Mouse (Mus musculus): ENCODE measurements around the gene Chdh. TPM values are rescaled to one million over a fixed set of nuclear protein-coding genes. Genes with fewer than 3 reads are reported as not detected.
A peak's percentile ranks its signal among the peaks of the same experiment; 100 is the strongest.

Gene Chdh
- 0.26 and 0.51 TPM in 2 replicates for polyA plus RNA-seq (2012; rRNA removed)

DNA sequence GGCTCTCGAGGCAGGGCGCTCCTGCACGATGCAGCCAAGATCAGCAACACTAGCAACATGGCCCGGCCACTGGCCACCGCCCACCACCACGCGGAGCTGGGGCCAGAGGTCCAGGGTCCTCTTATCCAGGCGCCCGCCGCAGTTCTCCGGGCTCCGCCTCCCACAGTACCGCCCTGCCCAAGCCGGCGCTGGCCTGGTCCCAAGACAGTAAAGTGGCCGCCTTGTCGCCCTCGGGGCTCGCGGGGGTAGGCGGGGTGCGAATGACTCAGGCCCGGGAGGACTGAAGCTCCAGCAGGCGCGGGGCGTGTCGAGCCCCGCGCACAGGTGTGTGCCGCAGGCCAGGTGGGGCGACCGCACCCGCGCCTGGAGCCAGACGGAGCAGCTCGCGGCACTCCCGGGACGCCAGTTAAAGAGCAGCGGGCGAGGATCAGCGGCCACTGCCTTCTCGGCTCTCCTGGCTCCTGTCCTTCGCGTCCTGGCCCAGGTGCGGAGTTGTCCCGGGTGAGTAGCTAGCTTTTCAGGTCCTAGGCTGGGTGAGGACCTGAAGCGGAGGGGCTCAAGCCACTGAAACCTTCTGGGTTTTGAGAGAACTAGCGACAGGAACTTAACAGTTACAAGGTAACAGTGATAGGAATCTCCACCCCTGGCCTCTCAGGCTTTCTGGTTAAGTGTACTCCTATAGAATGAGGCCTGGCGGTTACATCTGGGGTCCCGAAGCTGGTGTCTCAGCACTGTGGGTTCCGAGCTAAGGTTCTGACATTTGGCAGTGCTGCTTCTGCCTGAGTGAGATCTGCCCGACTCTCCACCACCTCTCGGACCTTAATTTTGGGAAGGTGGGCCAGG is at the start of gene Chdh, which contains the start of gene Il17rb:
Gene Chdh, plus strand, starts transcription at position 291 of the 843 bp plus-strand sequence.
Gene Il17rb, minus strand, starts transcription at position 164 of the 843 bp plus-strand sequence.
- no peak for TF ChIP-seq CTCF (IDR thresholded peaks at IDR 0.05; ENCODE audit: borderline replicate concordance, extremely low read depth, insufficient read depth, insufficient read length)
- TF ChIP-seq POLR2A (IDR thresholded peaks at IDR 0.05; ENCODE audit: borderline replicate concordance, extremely low read depth, insufficient read depth, insufficient read length, poor library complexity, severe bottlenecking), result no peak
- DNase-seq (ENCODE audit: low read depth), result peak; percentile 69

DNA sequence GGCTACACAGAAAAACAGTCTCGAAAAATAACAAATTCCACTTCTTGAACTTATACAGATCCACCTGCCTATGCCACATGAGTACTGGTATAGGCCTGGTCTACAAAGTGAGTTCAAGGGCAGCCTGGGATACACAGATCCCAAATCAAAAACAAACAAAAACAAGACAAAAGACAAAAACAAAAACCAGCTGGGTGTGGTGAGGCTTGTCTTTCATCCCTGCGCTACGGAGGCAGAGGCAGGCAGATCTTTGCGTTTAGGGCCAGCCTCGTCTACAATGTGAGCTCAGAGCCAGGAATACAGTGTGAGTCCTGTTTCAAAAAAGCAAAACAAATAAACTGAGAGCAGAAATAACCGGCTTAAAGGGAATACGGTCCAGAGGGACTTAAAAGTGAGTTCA is 41.2 kb upstream of the Chdh start:
- no peak for DNase-seq (ENCODE audit: low read depth)
- TF ChIP-seq CTCF (IDR thresholded peaks at IDR 0.05; ENCODE audit: borderline replicate concordance, extremely low read depth, insufficient read depth, insufficient read length), result no peak
- no peak for TF ChIP-seq POLR2A (IDR thresholded peaks at IDR 0.05; ENCODE audit: borderline replicate concordance, extremely low read depth, insufficient read depth, insufficient read length, poor library complexity, severe bottlenecking)

DNA sequence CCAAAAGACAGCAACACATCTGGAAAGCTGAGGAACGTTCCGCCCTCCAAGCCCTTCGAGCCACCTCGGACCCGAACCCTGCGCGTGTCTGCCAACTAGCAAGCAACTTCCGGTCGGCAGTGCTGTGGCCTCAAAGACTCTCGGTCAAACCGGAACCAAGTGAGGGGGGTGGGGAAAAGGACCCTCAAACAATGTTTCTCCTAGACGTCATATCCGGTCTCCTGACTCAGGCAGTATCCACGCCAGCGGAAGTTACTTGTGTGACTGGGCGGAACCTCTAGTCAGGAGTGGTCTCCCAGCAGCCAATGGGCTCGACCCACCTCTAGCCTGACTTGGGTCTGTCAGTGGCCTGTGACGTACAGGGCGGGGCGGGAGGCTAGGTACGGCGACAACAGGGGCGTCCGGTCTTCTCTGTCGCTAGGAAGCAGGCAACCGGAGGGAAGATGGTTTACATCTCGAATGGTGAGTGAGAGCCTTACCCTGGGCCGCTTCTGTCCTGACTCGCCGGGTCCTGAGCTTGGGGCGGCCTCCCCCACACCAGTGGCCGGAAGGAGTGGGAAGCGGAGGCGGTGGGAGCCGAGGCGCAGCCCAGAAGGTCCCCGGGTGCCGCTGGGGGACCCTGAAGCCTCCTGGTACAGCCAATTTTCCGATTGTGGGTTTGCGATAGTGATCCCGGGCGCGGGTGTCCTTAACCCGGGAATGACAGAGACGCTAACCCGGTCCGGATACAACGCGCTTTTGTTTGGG is 40.6 kb upstream of the Chdh start, which contains the start of gene Selenok:
Gene Selenok, plus strand, starts transcription at position 234 of the 747 bp plus-strand sequence.
- DNase-seq (ENCODE audit: low read depth), result peak; percentile 100
- TF ChIP-seq CTCF (IDR thresholded peaks at IDR 0.05; ENCODE audit: borderline replicate concordance, extremely low read depth, insufficient read depth, insufficient read length), result no peak
- peak; percentile 34; the same call in 1 of the 2 replicates for TF ChIP-seq POLR2A (IDR thresholded peaks at IDR 0.05; ENCODE audit: borderline replicate concordance, extremely low read depth, insufficient read depth, insufficient read length, poor library complexity, severe bottlenecking)

- DNase-seq (ENCODE audit: low read depth), result no peak
- no peak for TF ChIP-seq POLR2A (IDR thresholded peaks at IDR 0.05; ENCODE audit: borderline replicate concordance, extremely low read depth, insufficient read depth, insufficient read length, poor library complexity, severe bottlenecking)
- no peak for TF ChIP-seq CTCF (IDR thresholded peaks at IDR 0.05; ENCODE audit: borderline replicate concordance, extremely low read depth, insufficient read depth, insufficient read length)
These were observed 37.4 kb upstream of the Chdh start for GRCm38 (mm10) chr14:29971446-29971845.

GRCm38 (mm10) chr14:29971993-29972392 is 36.8 kb upstream of the Chdh start:
- no peak for DNase-seq (ENCODE audit: low read depth)
- TF ChIP-seq CTCF (IDR thresholded peaks at IDR 0.05; ENCODE audit: borderline replicate concordance, extremely low read depth, insufficient read depth, insufficient read length), result no peak
- TF ChIP-seq POLR2A (IDR thresholded peaks at IDR 0.05; ENCODE audit: borderline replicate concordance, extremely low read depth, insufficient read depth, insufficient read length, poor library complexity, severe bottlenecking), result no peak

- DNase-seq (ENCODE audit: low read depth), result no peak
- no peak for TF ChIP-seq POLR2A (IDR thresholded peaks at IDR 0.05; ENCODE audit: borderline replicate concordance, extremely low read depth, insufficient read depth, insufficient read length, poor library complexity, severe bottlenecking)
These were observed 31.9 kb upstream of the Chdh start for GRCm38 (mm10) chr14:29976927-29977326.

- peak; percentile 96 for DNase-seq (ENCODE audit: low read depth)
- TF ChIP-seq POLR2A (IDR thresholded peaks at IDR 0.05; ENCODE audit: borderline replicate concordance, extremely low read depth, insufficient read depth, insufficient read length, poor library complexity, severe bottlenecking) (peak; percentile 35; the same call in 1 of the 2 replicates), CTCF (IDR thresholded peaks at IDR 0.05; ENCODE audit: borderline replicate concordance, extremely low read depth, insufficient read depth, insufficient read length) (no peak)
These were observed 30.3 kb upstream of the Chdh start, which contains the start of gene Actr8 for GRCm38 (mm10) chr14:29978254-29979204. Actr8 (plus strand) TSS chr14:29978337.

DNA sequence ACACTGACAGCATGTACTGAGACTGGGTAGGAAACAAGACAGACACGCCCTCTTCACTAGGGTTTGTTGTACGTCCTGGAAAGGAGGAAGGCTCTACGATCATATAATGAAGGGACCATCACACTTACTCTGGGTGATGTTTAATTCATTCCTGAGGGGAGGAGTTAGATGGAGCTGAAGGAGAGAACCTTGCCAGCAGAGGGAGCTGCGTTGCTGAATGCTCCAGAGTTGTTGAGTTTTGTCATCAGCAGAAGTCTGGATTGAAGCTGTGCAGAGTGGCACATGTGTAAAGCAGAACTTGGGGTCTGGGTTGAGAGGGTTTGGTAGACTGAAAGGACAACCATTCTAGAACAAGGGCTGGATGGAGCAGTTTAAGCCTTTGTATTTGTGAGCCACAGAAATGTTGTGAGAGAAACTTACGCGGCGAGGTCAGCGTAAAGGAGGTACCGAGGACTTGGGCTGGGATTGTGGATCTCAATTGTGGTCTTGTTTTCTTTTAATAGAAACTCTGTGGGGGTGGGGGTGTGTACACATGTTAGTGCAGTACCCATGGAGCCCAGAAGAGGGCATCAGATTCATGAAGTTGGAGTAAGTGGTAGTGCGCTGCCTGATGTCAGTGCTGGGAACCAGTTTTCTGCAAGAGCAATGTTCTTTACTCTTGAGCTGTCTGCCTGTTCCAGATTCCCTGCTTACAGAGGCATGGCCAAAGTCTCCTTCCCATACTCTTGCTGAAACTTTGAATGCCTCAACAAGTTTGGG is 28.2 kb upstream of the Chdh start:
- TF ChIP-seq POLR2A (IDR thresholded peaks at IDR 0.05; ENCODE audit: borderline replicate concordance, extremely low read depth, insufficient read depth, insufficient read length, poor library complexity, severe bottlenecking) (no peak), CTCF (IDR thresholded peaks at IDR 0.05; ENCODE audit: borderline replicate concordance, extremely low read depth, insufficient read depth, insufficient read length) (peak; percentile 22; the same call in 1 of the 2 replicates)
- no peak for DNase-seq (ENCODE audit: low read depth)

GRCm38 (mm10) chr14:29986096-29986495 is 22.7 kb upstream of the Chdh start:
- no peak for TF ChIP-seq CTCF (IDR thresholded peaks at IDR 0.05; ENCODE audit: borderline replicate concordance, extremely low read depth, insufficient read depth, insufficient read length)
- TF ChIP-seq POLR2A (IDR thresholded peaks at IDR 0.05; ENCODE audit: borderline replicate concordance, extremely low read depth, insufficient read depth, insufficient read length, poor library complexity, severe bottlenecking), result no peak
- DNase-seq (ENCODE audit: low read depth), result no peak

DNA sequence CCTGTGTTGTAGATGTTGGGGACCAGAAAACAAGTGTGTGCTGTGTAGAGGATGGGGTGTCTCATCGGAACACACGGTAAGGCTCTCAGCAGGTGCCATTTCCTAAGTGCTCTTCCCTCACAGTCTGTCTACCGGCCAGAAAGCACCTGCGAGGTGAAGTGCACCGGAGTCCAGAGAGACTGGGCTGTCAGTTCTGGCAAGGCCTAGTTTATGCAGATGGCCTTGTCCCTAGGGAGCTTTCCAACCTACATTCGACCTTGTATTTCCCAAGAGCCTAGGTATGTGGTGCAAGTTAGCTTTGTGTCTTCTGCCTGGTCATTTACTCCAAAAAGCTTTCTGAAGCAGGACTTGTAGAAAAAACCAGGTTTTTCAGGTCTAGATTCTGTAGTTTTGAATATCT is 21.5 kb upstream of the Chdh start:
- no peak for DNase-seq (ENCODE audit: low read depth)
- TF ChIP-seq POLR2A (IDR thresholded peaks at IDR 0.05; ENCODE audit: borderline replicate concordance, extremely low read depth, insufficient read depth, insufficient read length, poor library complexity, severe bottlenecking), result no peak
- TF ChIP-seq CTCF (IDR thresholded peaks at IDR 0.05; ENCODE audit: borderline replicate concordance, extremely low read depth, insufficient read depth, insufficient read length), result no peak

Measured in brain, embryonic 14.5 days (tissue).